Mouse (Mus musculus) cerebellum, adult 18-20 months (tissue): ENCODE data around the gene Pdyn.

Experiments used
- DNase-seq, 2 experiments: peaks; one replicate each; pipeline ENCODE4 v3.0.0; 2021

Gene Pdyn

GRCm38 (mm10) chr2:129654233-129654950 is 45.3 kb downstream of the Pdyn start:
- peak in 1 of 2 experiments; percentile 33 for DNase-seq

GRCm38 (mm10) chr2:129653632-129654031 is 46.0 kb downstream of the Pdyn start:
- DNase-seq, result no peak

GRCm38 (mm10) chr2:129652616-129653015 is 47.0 kb downstream of the Pdyn start:
- DNase-seq, result peak; percentile 82 to 83
